ENCODE assay signal across 14 mouse cellular contexts in genomic region chr12:85391148-85391547, GRCm38 (mm10).
"Had no signal": no experiment of that assay in that cellular context is flagged by ENCODE, and none has a peak within 500 bp of the region (broad histone marks: within the 10 kb centered on the region; RNA-seq: fewer than 3 reads in every experiment).

No protein-coding gene starts in this region.

- H3K4me1 ChIP-seq: midbrain, embryonic 13.5 days; midbrain, embryonic 15.5 days; neural tube, embryonic 12.5 days had no signal

- H3K4me2 ChIP-seq: lung, embryonic 14.5 days; midbrain, embryonic 11.5 days; midbrain, embryonic 13.5 days; midbrain, embryonic 15.5 days; neural tube, embryonic 12.5 days; stomach, embryonic 15.5 days had no signal

- H3K9me3 ChIP-seq: midbrain, embryonic 13.5 days; midbrain, embryonic 15.5 days; neural tube, embryonic 12.5 days; stomach, embryonic 15.5 days had no signal

- H3K27me3 ChIP-seq: midbrain, embryonic 13.5 days; midbrain, embryonic 15.5 days; neural tube, embryonic 12.5 days; stomach, embryonic 15.5 days had no signal

- DNase-seq: lung, adult 18-20 months; lung, embryonic 14.5 days; lung, postnatal 10 days; lung, postnatal 4 days; right cerebral cortex, postnatal 14 days; thymus, postnatal 14 days; thymus, postnatal 36 days had no signal

- ATAC-seq: midbrain, embryonic 13.5 days; midbrain, embryonic 15.5 days had no signal

- H3K36me3 ChIP-seq: midbrain, embryonic 13.5 days; midbrain, embryonic 15.5 days; neural tube, embryonic 12.5 days; stomach, embryonic 15.5 days had no signal

- H3K4me3 ChIP-seq: midbrain, embryonic 13.5 days; midbrain, embryonic 15.5 days; neural tube, embryonic 12.5 days; stomach, embryonic 15.5 days had no signal

- H3K27ac ChIP-seq: liver, embryonic 14.5 days; midbrain, embryonic 13.5 days; midbrain, embryonic 15.5 days; neural tube, embryonic 12.5 days; stomach, embryonic 15.5 days; stomach, postnatal 0 days had no signal

- H3K9ac ChIP-seq: liver, embryonic 14.5 days; lung, embryonic 14.5 days; midbrain, embryonic 13.5 days; midbrain, embryonic 15.5 days; neural tube, embryonic 12.5 days; stomach, embryonic 15.5 days had no signal
